Mouse (Mus musculus) cerebellum, adult (tissue): ENCODE measurements around the gene Dxo.

Source experiments
- ATAC-seq: cut with Nextera tagmentation; 2 replicates; pipeline ENCODE4 v1.9.2; 2017; ENCODE audit warnings: mild to moderate bottlenecking, moderate library complexity, mixed read lengths; ENCODE audit not compliant: insufficient number of reproducible peaks, low FRiP score, low TSS enrichment

Dxo gene

DNA sequence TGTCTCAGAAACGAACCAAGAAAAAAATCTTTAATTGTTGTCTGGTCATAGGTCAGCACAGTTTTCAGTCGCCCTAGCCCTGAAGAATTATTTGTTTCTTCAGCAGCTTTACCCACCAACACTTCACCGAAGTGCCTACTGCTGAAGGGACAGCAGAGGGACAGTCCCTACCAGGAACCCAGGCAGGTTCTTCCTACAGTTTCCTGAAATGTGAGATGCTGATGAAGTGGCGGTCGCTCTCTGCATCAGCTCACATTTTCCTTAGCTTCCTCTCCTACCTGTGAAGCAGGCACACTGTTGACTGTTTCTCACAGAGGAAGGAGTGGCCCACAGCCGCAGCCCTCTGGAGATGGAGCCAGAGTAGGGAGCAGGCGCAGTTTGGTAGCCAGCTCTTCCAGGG is 29.2 kb downstream of the Dxo start:
- no peak for ATAC-seq

DNA sequence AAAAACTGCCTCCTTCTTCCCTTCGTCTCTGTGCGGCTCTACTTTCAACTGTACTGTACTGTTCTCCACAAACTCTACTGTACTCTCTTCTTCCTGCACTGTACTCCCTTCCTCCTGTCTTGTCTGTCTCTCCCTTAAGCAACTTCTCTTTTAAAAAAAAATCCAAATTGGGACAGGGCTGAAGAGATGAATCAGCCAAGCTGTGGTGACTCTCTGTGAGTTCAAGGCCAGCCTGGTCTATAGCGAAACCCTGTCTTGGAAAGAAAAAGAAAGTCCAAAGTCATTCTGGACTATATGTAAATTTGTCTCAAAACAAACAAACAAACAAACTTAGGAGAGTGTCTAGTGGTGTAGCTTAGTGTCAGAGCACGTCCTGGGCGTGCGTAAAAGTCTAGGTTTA is 37.5 kb downstream of the Dxo start:
- ATAC-seq: no peak

DNA sequence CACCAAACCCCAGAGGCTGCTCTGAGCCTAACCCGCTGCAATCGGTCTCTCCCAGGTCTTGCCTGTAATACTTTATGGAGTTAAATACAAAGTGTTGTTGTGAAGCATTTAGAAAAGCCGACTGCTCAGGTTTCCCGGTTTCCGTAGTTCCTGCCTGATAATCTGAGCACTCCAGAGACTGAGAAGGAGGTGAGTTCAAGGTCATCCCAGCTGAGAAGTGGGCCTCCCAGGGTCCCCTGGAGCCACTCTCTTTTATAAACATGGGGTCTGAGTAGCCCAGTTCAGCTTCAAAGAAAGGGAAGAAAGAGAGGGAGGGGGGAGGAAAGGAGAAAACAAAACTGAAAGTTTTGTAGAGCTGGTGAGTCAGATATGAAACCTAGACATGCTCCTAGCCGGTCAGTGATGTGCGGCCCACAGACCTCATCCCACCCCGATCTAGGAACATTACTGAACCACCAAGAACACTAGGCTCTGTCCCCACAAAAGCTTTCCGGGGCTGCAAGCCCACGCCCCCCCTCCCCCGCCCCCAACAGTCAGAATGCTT is 42.6 kb downstream of the Dxo start, which contains the start of gene Zbtb12:
Zbtb12 (plus strand) TSS at position 148 of the 544 bp plus-strand sequence.
- no peak for ATAC-seq

DNA sequence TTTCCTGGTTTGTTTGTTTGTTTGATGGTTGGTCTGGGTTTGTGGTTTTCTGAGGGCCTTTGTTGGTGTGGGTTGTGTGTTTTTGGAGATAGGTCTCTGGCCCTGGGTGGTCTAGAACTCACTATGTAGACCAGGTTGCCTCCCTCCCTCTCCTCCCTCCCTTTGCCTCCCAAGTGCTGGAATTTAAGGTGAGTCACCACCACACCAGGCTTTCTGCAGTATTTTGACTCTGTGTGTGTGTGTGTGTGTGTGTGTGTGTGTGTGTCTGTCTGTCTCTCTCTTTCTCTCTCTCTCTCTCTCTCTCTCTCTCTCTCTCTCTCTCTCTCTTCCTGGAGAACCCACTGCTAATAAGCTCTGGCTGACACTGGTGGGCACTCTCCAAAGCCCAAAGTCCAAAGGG is 44.3 kb downstream of the Dxo start:
- no peak for ATAC-seq

DNA sequence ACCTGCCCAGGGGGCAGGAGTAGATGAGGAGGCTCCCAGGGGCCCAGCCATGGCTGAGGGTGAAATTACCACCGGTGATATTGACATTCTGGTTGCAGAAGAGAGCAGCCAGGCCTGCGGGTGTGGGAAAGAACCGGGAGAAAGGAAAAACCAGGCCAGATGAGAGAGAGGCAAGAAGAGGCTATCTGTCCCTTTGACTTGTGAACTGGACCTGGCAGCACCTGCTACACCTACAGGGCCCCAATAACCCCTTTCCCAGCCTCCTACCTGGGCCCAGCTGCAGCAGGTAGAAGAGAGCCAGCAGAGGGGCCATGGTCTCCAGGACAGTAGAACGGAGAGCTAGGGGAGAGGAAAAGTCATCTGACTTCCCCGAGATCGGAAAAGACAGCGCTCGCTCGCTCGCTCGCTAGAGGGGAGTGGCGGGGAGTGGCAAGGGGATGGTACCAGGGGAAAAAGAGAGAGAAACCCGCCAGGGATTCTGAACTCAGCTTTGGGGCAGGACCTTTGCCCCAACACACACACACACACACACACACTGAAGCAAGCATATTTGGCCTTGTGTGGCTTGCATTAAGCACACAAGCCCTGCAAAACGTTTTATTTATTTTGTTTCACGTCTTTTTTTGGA is 45.0 kb downstream of the Dxo start, which contains the start of gene Gm20547:
Gm20547 (minus strand) TSS at position 360 of the 628 bp plus-strand sequence.
- ATAC-seq: no peak

DNA sequence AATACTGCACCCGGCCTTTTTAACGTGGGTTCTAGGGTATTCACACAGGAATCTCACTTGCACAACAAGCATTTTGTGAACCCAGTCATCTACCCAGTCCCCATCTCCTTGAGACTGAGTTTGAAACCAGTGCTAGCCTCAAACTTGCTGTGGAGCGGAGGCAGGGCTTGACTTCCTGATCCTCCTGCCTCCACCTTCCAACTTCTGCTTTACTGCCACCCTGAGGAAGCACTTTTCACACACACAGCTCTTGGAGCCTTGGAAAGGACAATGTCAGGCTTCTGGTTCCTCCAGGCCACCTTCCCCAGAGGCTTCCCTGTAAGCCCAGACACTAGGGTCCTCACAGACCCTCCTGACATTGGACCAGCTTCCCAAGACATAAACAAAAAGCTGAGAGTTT is 46.5 kb downstream of the Dxo start:
- no peak for ATAC-seq

DNA sequence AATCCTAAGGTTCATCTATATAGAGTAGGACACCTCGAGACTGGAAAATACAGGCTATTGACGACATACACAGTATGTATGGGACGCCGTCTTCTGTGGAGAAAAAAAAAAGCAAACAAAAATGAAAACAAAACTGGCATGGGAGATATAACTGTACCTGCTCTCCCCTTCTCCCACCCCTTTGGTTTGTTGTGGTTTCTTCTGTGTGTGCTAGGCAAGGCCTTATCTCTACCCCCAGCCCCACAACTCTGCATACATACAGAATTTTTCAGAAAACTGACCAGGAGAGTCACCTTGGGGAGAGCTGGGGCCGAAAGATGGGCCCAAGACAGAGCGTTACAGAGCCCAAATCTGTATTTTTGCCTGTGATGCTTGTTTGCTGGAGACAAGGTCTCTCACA is 47.9 kb downstream of the Dxo start:
- ATAC-seq: no peak

DNA sequence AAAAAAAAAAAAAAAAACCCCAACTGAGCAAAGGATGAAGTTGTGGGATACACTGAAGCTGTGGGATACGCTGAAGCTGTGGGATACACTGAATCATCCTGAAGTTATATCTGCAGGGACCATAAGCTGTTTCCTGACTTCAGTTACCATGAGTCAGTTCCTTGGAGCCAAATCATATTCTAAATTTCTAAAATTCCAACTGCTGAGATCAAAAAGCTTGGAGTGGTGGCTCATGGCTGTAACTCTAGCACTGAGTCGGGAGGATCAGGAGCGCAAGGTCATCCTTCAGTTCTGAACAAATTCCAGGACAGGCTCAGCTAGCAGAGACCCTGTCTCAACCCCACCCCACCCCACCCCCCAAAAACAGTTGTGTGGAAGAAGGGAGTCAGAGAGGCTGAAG is 48.8 kb downstream of the Dxo start:
- no peak for ATAC-seq

DNA sequence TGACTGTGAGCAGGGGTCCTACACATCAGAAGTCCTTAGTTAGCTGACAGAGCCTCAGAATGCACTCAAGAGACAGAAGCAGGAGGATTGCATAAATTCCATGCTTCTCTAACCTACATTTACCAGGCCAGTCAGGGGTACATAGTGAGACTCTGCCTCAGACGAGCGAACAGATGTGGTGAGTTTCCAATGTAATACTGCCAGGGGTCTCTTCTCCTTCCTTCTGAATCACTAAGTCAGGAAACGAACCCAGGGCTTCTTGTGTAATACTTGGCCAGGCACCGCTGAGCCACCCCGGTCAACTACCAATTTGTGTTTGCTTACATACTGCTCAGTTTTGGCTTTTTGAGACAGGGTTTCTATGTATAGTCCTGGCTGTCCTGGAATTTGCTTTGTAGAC is 51.1 kb downstream of the Dxo start:
- no peak for ATAC-seq
